Mouse (Mus musculus) embryonic facial prominence, embryonic 12.5 days (tissue): ENCODE results near the gene Ppp1r12b. TPM values are rescaled to one million over a fixed set of nuclear protein-coding genes. Genes with fewer than 3 reads are reported as not detected.

ENCODE experiments used
- ATAC-seq: fragments of 200-750 bp; cut with Nextera tagmentation; 2 replicates; pipeline ENCODE4 v1.8.0; 2017; ENCODE audit not compliant: insufficient number of reproducible peaks, insufficient read depth, low FRiP score, low TSS enrichment
- H3K27ac ChIP-seq: fragments of 300-500 bp; sonication (generic); 2 replicates; pipeline ENCODE4 v1.5.1; 2016; ENCODE audit warnings: mild to moderate bottlenecking
- H3K27me3 ChIP-seq: fragments of 300-500 bp; sonication (generic); 2 replicates; pipeline ENCODE4 v1.6.1; 2016; ENCODE audit warnings: mild to moderate bottlenecking, moderate library complexity
- H3K36me3 ChIP-seq: fragments of 300-500 bp; sonication (generic); 2 replicates; pipeline ENCODE4 v1.6.1; 2016; ENCODE audit warnings: mild to moderate bottlenecking
- H3K4me1 ChIP-seq: fragments of 300-500 bp; sonication (generic); 2 replicates; pipeline ENCODE4 v1.6.1; 2016
- H3K4me2 ChIP-seq: fragments of 300-500 bp; sonication (generic); replicated peaks from 2 replicates; pipeline ENCODE4 v1.6.1; 2016; ENCODE audit warnings: mild to moderate bottlenecking, moderate library complexity
- H3K4me3 ChIP-seq: fragments of 300-500 bp; sonication (generic); 2 replicates; pipeline ENCODE4 v1.5.1; 2016; ENCODE audit warnings: mild to moderate bottlenecking
- H3K9ac ChIP-seq: fragments of 300-500 bp; sonication (generic); 2 replicates; pipeline ENCODE4 v1.6.1; 2016; ENCODE audit warnings: mild to moderate bottlenecking, moderate library complexity
- H3K9me3 ChIP-seq: fragments of 300-500 bp; sonication (generic); 2 replicates; pipeline ENCODE4 v1.6.1; 2016; ENCODE audit warnings: mild to moderate bottlenecking, moderate library complexity
- WGBS: fragments of 180-500 bp; shearing (Covaris S2); methylation state at CpG from one replicate; pipeline ENCODE4 v1.1.7; 2016; 5-methylcytosine and 5-hydroxymethylcytosine counted together
- polyA plus RNA-seq: library from polyadenylated mRNA; unstranded; fragments of >200 nt; fragmentation: Nextera tagmentation; extraction: Ambion mirVana; gene quantifications from 2 replicates; pipeline ENCODE4 v1.2.1, GENCODE M21; 2016

The Ppp1r12b gene
- polyA plus RNA-seq, 1 experiment from 2014 or later: 9.6 TPM

GRCm38 (mm10) chr1:134938233-134938632, 17.5 kb downstream of the Ppp1r12b start:
- WGBS: 85% methylated on average over 1 of the region's 1 CpGs
- 0 out of 2 replicates have a peak, but pooled peaks cover 5% of the 10 kb centered on the region for H3K4me1 ChIP-seq
- no peak for ATAC-seq
- no peaks in the 10 kb centered on the region for H3K9me3 ChIP-seq
- H3K4me2 ChIP-seq: no peak overlapping the region
- H3K27ac ChIP-seq: no peak overlapping the region
- no peak overlapping the region for H3K9ac ChIP-seq
- no peak overlapping the region for H3K4me3 ChIP-seq
- no peaks in the 10 kb centered on the region for H3K36me3 ChIP-seq
- H3K27me3 ChIP-seq: no peaks in the 10 kb centered on the region

GRCm38 (mm10) chr1:134936335-134936734, 19.4 kb downstream of the Ppp1r12b start:
- no peaks in the 10 kb centered on the region for H3K27me3 ChIP-seq

GRCm38 (mm10) chr1:134932431-134932830, 23.3 kb downstream of the Ppp1r12b start:
- H3K27me3 ChIP-seq: no peaks in the 10 kb centered on the region
- H3K4me2 ChIP-seq: no peak overlapping the region
- no peak overlapping the region for H3K9ac ChIP-seq
- H3K27ac ChIP-seq: no peak overlapping the region
- no peaks in the 10 kb centered on the region for H3K9me3 ChIP-seq
- no peak overlapping the region for H3K4me3 ChIP-seq
- peaks cover 5% of the 10 kb centered on the region; the same call in 1 of the 2 replicates for H3K4me1 ChIP-seq
- 0 out of 2 replicates have a peak, but pooled peaks have one; percentile 47 for ATAC-seq
- WGBS: 31% methylated on average over 7 of the region's 7 CpGs
- H3K36me3 ChIP-seq: no peaks in the 10 kb centered on the region

More at GRCm38 (mm10) chr1:134936335-134936734, 19.4 kb downstream of the Ppp1r12b start:
- Histone ChIP-seq H3K9me3 (no peaks in the 10 kb centered on the region), H3K9ac (no peak overlapping the region), H3K27ac (no peak overlapping the region), H3K36me3 (no peaks in the 10 kb centered on the region), H3K4me3 (no peak overlapping the region), H3K4me2 (no peak overlapping the region), H3K4me1 (peaks cover 9% of the 10 kb centered on the region; the same call in 1 of the 2 replicates)
- no peak for ATAC-seq
- WGBS: 88% methylated on average over 6 of the region's 6 CpGs

- no peaks in the 10 kb centered on the region for H3K9me3 ChIP-seq
- 0 out of 2 replicates have a peak, but pooled peaks cover 5% of the 10 kb centered on the region for H3K4me1 ChIP-seq
- no peak overlapping the region for H3K9ac ChIP-seq
- H3K27ac ChIP-seq: no peak overlapping the region
- no peak overlapping the region for H3K4me3 ChIP-seq
- H3K27me3 ChIP-seq: no peaks in the 10 kb centered on the region
- WGBS: 81% methylated on average over 6 of the region's 6 CpGs
- H3K36me3 ChIP-seq: no peaks in the 10 kb centered on the region
- no peak overlapping the region for H3K4me2 ChIP-seq
- ATAC-seq: no peak
These were observed 36.7 kb downstream of the Ppp1r12b start for GRCm38 (mm10) chr1:134919010-134919409.

GRCm38 (mm10) chr1:134915421-134915820, 40.3 kb downstream of the Ppp1r12b start:
- no peaks in the 10 kb centered on the region for H3K27me3 ChIP-seq
- H3K36me3 ChIP-seq: no peaks in the 10 kb centered on the region
- no peaks in the 10 kb centered on the region for H3K9me3 ChIP-seq
- no peak overlapping the region for H3K27ac ChIP-seq
- H3K4me1 ChIP-seq: 0 out of 2 replicates have a peak, but pooled peaks cover 3% of the 10 kb centered on the region
- ATAC-seq: no peak
- H3K4me2 ChIP-seq: no peak overlapping the region
- no peak overlapping the region for H3K9ac ChIP-seq
- no peak overlapping the region for H3K4me3 ChIP-seq
- WGBS: 79% methylated on average over 4 of the region's 4 CpGs

GRCm38 (mm10) chr1:134913535-134913934, 42.2 kb downstream of the Ppp1r12b start:
- no peaks in the 10 kb centered on the region for H3K36me3 ChIP-seq
- no peak overlapping the region for H3K9ac ChIP-seq
- no peak overlapping the region for H3K4me3 ChIP-seq
- H3K27me3 ChIP-seq: no peaks in the 10 kb centered on the region
- H3K4me2 ChIP-seq: no peak overlapping the region
- no peak overlapping the region for H3K27ac ChIP-seq
- H3K9me3 ChIP-seq: no peaks in the 10 kb centered on the region
- no peak for ATAC-seq
- H3K4me1 ChIP-seq: peaks cover 10% of the 10 kb centered on the region; the same call in 1 of the 2 replicates
- WGBS: 95% methylated on average over 4 of the region's 4 CpGs

GRCm38 (mm10) chr1:134911892-134912291, 43.9 kb downstream of the Ppp1r12b start:
- no peaks in the 10 kb centered on the region for H3K27me3 ChIP-seq
- no peak overlapping the region for H3K27ac ChIP-seq
- no peaks in the 10 kb centered on the region for H3K36me3 ChIP-seq
- WGBS: 87% methylated on average over 4 of the region's 4 CpGs
- no peak for ATAC-seq
- H3K9ac ChIP-seq: no peak overlapping the region
- H3K4me3 ChIP-seq: no peak overlapping the region
- no peak overlapping the region for H3K4me2 ChIP-seq
- H3K4me1 ChIP-seq: peaks cover 10% of the 10 kb centered on the region; the same call in 1 of the 2 replicates
- no peaks in the 10 kb centered on the region for H3K9me3 ChIP-seq

GRCm38 (mm10) chr1:134910037-134910436, 45.7 kb downstream of the Ppp1r12b start:
- H3K9ac ChIP-seq: no peak overlapping the region
- no peaks in the 10 kb centered on the region for H3K9me3 ChIP-seq
- H3K4me2 ChIP-seq: no peak overlapping the region
- H3K27me3 ChIP-seq: no peaks in the 10 kb centered on the region
- no peak for ATAC-seq
- peaks cover 7% of the 10 kb centered on the region; the same call in 1 of the 2 replicates for H3K4me1 ChIP-seq
- no peak overlapping the region for H3K27ac ChIP-seq
- H3K4me3 ChIP-seq: no peak overlapping the region
- WGBS: 25% methylated on average over 3 of the region's 3 CpGs
- H3K36me3 ChIP-seq: no peaks in the 10 kb centered on the region

- 60% methylated on average over 9 of the region's 9 CpGs for WGBS
- no peaks in the 10 kb centered on the region for H3K27me3 ChIP-seq
- no peak overlapping the region for H3K4me2 ChIP-seq
- H3K4me3 ChIP-seq: no peak overlapping the region
- H3K36me3 ChIP-seq: no peaks in the 10 kb centered on the region
- H3K9ac ChIP-seq: no peak overlapping the region
- H3K9me3 ChIP-seq: no peaks in the 10 kb centered on the region
- peaks cover 7% of the 10 kb centered on the region; the same call in 1 of the 2 replicates for H3K4me1 ChIP-seq
- no peak overlapping the region for H3K27ac ChIP-seq
- no peak for ATAC-seq
These were observed 46.3 kb downstream of the Ppp1r12b start for GRCm38 (mm10) chr1:134909442-134909841.

GRCm38 (mm10) chr1:134902051-134902619, 53.6 kb downstream of the Ppp1r12b start:
- no peaks in the 10 kb centered on the region for H3K36me3 ChIP-seq
- no peaks in the 10 kb centered on the region for H3K4me1 ChIP-seq
- H3K4me3 ChIP-seq: no peak overlapping the region
- no peak overlapping the region for H3K9ac ChIP-seq
- ATAC-seq: no peak
- no peaks in the 10 kb centered on the region for H3K9me3 ChIP-seq
- no peak overlapping the region for H3K4me2 ChIP-seq
- H3K27ac ChIP-seq: no peak overlapping the region
- no peaks in the 10 kb centered on the region for H3K27me3 ChIP-seq
- 62% methylated on average over 3 of the region's 3 CpGs for WGBS

GRCm38 (mm10) chr1:134896008-134896407, 59.7 kb downstream of the Ppp1r12b start:
- no peak overlapping the region for H3K4me2 ChIP-seq
- H3K9me3 ChIP-seq: no peaks in the 10 kb centered on the region
- ATAC-seq: no peak
- H3K36me3 ChIP-seq: peaks cover 4% of the 10 kb centered on the region; the same call in 1 of the 2 replicates
- H3K27ac ChIP-seq: no peak overlapping the region
- no peaks in the 10 kb centered on the region for H3K4me1 ChIP-seq
- no peak overlapping the region for H3K9ac ChIP-seq
- no peaks in the 10 kb centered on the region for H3K27me3 ChIP-seq
- H3K4me3 ChIP-seq: no peak overlapping the region
- 93% methylated on average over 6 of the region's 6 CpGs for WGBS

- no peaks in the 10 kb centered on the region for H3K4me1 ChIP-seq
- no peaks in the 10 kb centered on the region for H3K9me3 ChIP-seq
- no peaks in the 10 kb centered on the region for H3K27me3 ChIP-seq
- H3K4me3 ChIP-seq: no peak overlapping the region
- H3K27ac ChIP-seq: no peak overlapping the region
- ATAC-seq: no peak
- H3K4me2 ChIP-seq: no peak overlapping the region
- no peak overlapping the region for H3K9ac ChIP-seq
- WGBS: 90% methylated on average over 3 of the region's 3 CpGs
- H3K36me3 ChIP-seq: peaks cover 7% of the 10 kb centered on the region; the same call in 1 of the 2 replicates
These were observed 60.9 kb downstream of the Ppp1r12b start for GRCm38 (mm10) chr1:134894803-134895202.
